Mouse (Mus musculus) lung, adult 2 months (tissue): ENCODE data around the gene Rcan3. TPM values are rescaled to one million over a fixed set of nuclear protein-coding genes. Genes with fewer than 3 reads are reported as not detected.
A peak's percentile ranks its signal among the peaks of the same experiment; 100 is the strongest.

Source experiments
- DNase-seq: peaks from one replicate; pipeline ENCODE4 v3.0.0; 2022
- H3K4me1 ChIP-seq: fragments of 200-500 bp; 2 replicates; pipeline ENCODE4 v1.6.1; 2011; ENCODE audit warnings: low read length; ENCODE audit not compliant: control insufficient read depth, insufficient read depth
- H3K4me3 ChIP-seq: fragments of 200-500 bp; replicated peaks from 2 replicates; pipeline ENCODE3; 2011; ENCODE audit warnings: low read depth, mild to moderate bottlenecking, control low read depth, low read length; ENCODE audit errors: extremely low read depth
- CTCF ChIP-seq: fragments of 200-500 bp; IDR thresholded peaks from 2 replicates; pipeline ENCODE4 v1.5.1; 2011; ENCODE audit warnings: mild to moderate bottlenecking, low read length, control low read depth; ENCODE audit not compliant: insufficient read depth
- POLR2A ChIP-seq: fragments of 200-500 bp; IDR thresholded peaks from 2 replicates; pipeline ENCODE4 v1.6.1; 2011; ENCODE audit warnings: low read depth, mild to moderate bottlenecking, control low read depth, low read length, borderline replicate concordance; ENCODE audit errors: extremely low read depth
- WGBS: fragments of 180-500 bp; shearing (Covaris S2); methylation state at CpG from one replicate; pipeline ENCODE4 v1.1.7; 2018; 5-methylcytosine and 5-hydroxymethylcytosine counted together
- polyA plus RNA-seq: library from polyadenylated mRNA; depleted of rRNA; stranded (reverse); fragments of >200 nt; gene quantifications from 2 replicates; pipeline ENCODE4 v1.2.3, GENCODE M21; 2012

The Rcan3 gene
- polyA plus RNA-seq, 1 experiment, result 14.3 TPM

DNA sequence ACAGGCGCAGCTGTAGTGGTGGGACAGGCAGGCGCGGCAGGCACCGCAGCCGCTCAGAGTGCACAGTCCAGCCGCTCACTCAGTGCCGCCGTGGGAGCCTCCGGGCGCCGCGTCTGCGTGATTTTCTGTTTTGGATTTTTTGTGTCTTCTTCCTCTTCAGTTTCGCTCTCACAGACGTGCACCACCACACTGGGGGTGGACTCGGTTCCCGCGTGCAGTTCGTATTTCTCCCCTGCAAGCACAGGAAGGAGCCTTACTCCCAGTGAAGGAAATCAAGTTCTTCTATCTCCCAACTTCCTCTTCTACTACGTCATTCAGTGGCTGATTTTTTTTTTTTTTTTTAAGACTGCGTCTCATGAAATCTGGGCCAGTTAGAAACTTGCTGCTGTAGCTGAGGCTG is 17.3 kb downstream of the Rcan3 start:
- WGBS, result 78% methylated on average over 21 of the region's 21 CpGs
- DNase-seq, result no peak
- Histone ChIP-seq H3K4me1 (no peaks in the 10 kb centered on the region), H3K4me3 (no peak overlapping the region)
- TF ChIP-seq CTCF, result no peak
- TF ChIP-seq POLR2A, result no peak

DNA sequence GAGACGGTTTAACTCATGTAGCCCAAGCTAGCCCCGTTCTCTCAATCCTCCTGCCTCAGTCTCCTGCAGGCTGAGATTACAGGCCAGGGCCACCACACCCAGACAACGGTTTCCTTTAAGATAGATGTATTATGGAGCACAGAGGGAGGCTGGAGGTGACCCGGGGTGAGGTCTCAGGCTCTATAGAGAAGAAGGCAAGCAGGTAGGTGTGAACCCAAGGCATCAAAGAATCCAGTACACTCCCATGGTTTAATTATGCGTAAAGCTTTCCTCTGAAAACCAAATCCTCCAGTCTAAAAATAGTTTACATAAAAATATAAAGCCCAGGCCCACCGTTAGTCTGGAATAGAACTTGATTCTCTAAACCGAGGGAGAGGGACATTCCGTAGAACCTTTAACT is 20.2 kb downstream of the Rcan3 start:
- Histone ChIP-seq H3K4me3 (no peak overlapping the region), H3K4me1 (no peaks in the 10 kb centered on the region)
- TF ChIP-seq CTCF (no peak), POLR2A (no peak)
- 79% methylated on average over 8 of the region's 8 CpGs for WGBS
- DNase-seq, result no peak

DNA sequence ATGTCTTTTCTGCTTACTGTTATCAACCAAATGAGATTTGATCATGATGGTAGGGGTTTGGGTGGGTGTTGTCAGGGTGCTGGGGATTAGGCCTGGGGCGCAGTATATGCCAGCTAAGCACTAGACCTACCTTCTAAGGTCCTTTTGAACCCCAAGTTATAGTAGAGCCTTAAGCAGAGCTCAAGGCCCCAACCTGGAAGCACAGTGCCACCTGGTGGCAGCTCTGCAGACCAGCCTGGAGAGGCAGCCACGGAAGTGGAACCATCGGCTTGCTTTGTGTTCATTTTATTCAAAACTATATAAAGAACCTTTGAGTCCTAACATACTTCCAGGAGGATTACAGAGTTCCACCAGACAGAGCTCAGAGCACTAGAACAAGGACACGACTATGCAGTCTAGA is 22.0 kb downstream of the Rcan3 start:
- peak; percentile 54 for DNase-seq
- TF ChIP-seq POLR2A (no peak), CTCF (peak; percentile 94)
- WGBS, result 30% methylated on average over 4 of the region's 4 CpGs
- H3K4me3 ChIP-seq, result no peak overlapping the region
- H3K4me1 ChIP-seq, result no peaks in the 10 kb centered on the region

DNA sequence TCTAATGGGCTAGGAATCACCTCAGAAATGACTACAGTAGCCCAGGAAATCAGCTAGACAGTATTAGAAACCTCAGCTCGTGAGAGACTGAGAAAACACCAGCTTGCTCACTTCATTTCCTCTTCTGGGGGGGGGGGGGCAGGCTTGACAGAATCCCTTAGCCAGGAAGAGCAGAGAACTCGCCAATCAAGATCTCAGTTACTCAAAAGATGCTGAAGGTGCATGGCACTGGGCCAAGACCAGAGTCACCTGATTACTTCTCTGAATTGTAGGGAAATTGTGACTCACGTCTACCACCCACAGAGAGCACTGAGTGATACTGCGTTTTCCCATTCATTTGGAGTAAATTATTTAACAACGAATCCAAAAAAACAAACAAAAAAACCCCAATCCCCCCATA is 27.5 kb downstream of the Rcan3 start:
- 39% methylated on average over 5 of the region's 5 CpGs for WGBS
- DNase-seq, result no peak
- TF ChIP-seq POLR2A, result no peak
- TF ChIP-seq CTCF, result no peak
- Histone ChIP-seq H3K4me1 (no peaks in the 10 kb centered on the region), H3K4me3 (no peak overlapping the region)

DNA sequence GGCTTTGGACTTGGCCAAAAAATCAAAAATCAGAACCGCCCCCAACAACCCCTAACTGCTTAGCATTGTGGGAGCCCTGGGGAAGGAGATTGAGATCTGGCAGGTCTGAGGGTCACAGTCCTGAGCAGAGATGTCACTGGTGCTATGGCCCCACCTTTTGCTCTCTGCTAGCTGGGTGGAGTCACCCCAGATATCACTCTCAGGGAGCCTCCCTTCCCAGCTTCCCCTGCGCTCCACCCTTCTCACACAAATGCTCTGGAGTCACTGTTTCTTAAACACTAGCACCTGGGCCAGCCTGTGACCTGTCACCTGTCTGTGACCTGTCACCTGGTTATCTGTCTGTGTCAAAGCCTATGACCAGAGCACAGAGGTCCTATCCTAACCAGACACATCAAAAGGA is 28.7 kb downstream of the Rcan3 start:
- WGBS, result 98% methylated on average over 2 of the region's 2 CpGs
- H3K4me1 ChIP-seq, result no peaks in the 10 kb centered on the region
- no peak for DNase-seq
- H3K4me3 ChIP-seq, result no peak overlapping the region
- no peak for TF ChIP-seq CTCF
- TF ChIP-seq POLR2A, result no peak

DNA sequence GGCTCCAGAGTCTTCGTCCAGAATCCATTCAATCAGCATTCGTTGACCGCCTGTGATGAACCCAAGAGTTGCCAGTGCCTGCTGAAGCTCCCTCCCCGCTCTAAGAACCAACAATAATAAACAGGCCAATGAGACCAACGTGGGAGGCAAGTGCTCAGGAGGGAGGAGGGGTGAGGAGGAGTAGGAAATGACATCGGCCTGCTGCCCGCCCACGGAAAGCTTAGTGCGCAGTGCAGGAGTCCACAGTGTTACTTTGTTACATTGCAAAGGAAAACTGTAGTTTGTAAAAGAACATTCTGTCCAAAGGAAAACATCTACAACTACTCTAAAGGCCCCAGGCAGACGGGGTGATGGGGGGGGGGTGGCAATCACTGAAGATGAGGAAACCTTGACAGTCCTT is 29.6 kb downstream of the Rcan3 start:
- no peak for DNase-seq
- TF ChIP-seq CTCF (no peak), POLR2A (no peak)
- 69% methylated on average over 10 of the region's 10 CpGs for WGBS
- no peaks in the 10 kb centered on the region for H3K4me1 ChIP-seq
- no peak overlapping the region for H3K4me3 ChIP-seq

DNA sequence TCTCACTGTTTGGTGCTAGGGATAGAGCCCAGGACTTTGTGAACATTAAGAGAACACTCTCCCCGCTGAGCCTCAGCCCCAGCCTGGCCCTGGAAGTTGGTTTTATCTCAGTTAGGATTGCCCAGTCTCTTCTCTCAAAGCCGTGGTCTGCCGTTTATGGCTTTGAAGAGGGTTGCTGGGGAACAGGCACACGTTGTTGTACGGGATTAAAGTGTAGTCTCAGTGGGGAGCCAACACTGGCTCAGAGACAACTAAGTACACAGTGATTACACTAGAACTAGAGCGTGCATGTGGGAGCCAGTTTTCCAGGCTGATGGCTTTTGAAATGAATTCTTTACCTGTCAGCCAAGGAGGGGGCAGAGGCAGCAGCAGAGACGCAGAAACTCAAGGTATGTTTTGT is 31.8 kb downstream of the Rcan3 start:
- WGBS, result 43% methylated on average over 7 of the region's 7 CpGs

DNA sequence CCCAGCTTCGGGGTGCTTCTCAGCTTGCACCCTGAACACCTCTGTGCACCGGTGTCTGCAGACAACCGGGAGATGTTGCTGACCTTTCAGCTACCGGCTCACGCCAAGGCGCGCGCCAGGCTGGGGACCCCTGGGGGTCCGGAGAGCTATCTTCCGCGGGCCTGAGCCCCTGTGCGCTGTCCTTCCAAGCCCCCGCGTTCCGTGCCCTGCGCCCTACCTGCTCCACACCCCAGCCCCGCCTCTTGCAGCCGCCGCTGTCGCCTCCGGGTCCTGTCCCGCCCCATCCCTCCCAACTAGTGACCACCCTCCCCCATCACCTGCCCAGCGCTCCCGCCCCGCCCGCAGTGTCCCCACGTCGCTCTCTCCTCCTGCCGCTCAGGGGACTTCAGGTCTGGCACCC is 35.7 kb downstream of the Rcan3 start, which contains the start of gene Ncmap:
Gene Ncmap (minus strand): TSS at position 237 of the 400 bp plus-strand sequence.
- Histone ChIP-seq H3K4me3 (peak within 1 kb of the TSS; percentile 18), H3K4me1 (0 out of 2 replicates have a peak, but pooled peaks cover 2% of the 10 kb centered on the region)
- WGBS, result 1% methylated on average over 29 of the region's 29 CpGs
- no peak for TF ChIP-seq POLR2A
- TF ChIP-seq CTCF, result no peak
- DNase-seq, result no peak

More for the DNA sequence above, 31.8 kb downstream of the Rcan3 start:
- TF ChIP-seq POLR2A, result no peak
- no peak for TF ChIP-seq CTCF
- H3K4me3 ChIP-seq, result no peak overlapping the region
- DNase-seq, result no peak
- H3K4me1 ChIP-seq, result 0 out of 2 replicates have a peak, but pooled peaks cover 2% of the 10 kb centered on the region

DNA sequence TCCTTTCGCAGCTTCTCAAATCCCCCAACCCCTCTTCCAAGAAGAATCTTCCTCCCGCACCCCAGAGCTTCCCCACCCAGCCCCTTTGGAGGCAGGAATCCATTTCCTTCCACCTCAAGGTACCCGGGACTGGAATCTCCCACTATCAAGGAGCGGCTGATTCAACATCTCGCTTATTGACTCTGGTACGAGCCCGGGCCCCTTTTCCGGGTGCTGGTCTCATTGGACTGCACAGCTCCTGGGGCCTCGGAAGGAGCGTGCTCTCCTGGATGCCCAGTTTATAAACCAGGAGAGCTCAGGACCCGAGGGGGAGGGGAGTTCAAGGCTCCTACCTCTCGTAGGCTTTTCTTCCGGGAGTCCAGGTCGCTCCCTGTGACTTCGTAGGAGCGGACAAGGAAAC is 36.1 kb downstream of the Rcan3 start:
- DNase-seq, result no peak
- H3K4me1 ChIP-seq, result 0 out of 2 replicates have a peak, but pooled peaks cover 2% of the 10 kb centered on the region
- 13% methylated on average over 16 of the region's 16 CpGs for WGBS
- TF ChIP-seq POLR2A, result no peak
- no peak for TF ChIP-seq CTCF
- H3K4me3 ChIP-seq, result peak overlapping the region; percentile 18

DNA sequence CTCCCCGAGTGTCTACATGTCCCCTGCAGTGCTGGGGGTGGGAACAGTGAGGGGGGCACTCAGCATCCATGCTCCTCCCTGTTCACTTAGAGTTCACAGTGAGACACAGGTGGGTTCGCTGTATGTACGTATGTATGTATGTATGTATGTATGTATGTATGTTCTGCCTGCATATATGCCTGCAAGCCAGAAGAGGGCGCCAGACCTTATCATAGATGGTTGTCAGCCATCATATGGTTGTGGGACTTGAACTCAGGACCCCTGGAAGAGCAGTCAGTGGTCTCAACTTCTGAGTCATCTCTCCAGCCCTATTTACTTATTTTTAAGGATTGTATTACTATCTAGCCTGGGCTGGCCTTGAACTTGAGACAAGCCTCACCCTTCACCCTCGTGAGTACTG is 37.4 kb downstream of the Rcan3 start:
- no peak for TF ChIP-seq POLR2A
- no peak for TF ChIP-seq CTCF
- no peak for DNase-seq
- Histone ChIP-seq H3K4me1 (0 out of 2 replicates have a peak, but pooled peaks cover 2% of the 10 kb centered on the region), H3K4me3 (no peak overlapping the region)
- WGBS, result 86% methylated on average over 5 of the region's 5 CpGs

DNA sequence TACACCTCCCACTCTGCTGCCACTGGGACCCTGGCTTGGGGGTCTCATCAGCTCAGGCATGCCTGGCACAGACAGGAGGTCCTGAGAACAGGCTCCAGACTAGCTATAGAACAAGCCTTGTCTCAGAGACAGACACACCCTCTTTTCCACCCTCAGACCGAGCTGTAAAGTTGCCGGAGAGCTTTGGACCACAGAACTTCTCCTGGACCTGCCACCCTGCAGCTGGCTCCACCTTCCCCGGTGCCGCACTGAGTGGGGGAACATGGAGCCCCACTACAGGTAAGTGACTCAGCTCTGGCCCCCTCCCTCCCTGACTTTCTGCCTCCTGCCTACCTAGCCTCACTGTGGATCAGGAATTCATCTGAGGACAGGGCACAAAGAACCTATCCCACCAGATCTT is 38.3 kb downstream of the Rcan3 start:
- Histone ChIP-seq H3K4me3 (no peak overlapping the region), H3K4me1 (0 out of 2 replicates have a peak, but pooled peaks cover 2% of the 10 kb centered on the region)
- TF ChIP-seq POLR2A (no peak), CTCF (no peak)
- 84% methylated on average over 4 of the region's 4 CpGs for WGBS
- no peak for DNase-seq
